Mouse (Mus musculus): ENCODE results near the gene Smap2. TPM values are rescaled to one million over a fixed set of nuclear protein-coding genes. Genes with fewer than 3 reads are reported as not detected.
A peak's percentile ranks its signal among the peaks of the same experiment; 100 is the strongest.
"Not testable (repeated sequence)": the region's sequence is repeated elsewhere in the genome, so short reads cannot be mapped to it uniquely, and the experiment has no call there.

Gene Smap2
- total RNA-seq (2021), result 100 to 1,000 TPM; 156 to 157 TPM

DNA sequence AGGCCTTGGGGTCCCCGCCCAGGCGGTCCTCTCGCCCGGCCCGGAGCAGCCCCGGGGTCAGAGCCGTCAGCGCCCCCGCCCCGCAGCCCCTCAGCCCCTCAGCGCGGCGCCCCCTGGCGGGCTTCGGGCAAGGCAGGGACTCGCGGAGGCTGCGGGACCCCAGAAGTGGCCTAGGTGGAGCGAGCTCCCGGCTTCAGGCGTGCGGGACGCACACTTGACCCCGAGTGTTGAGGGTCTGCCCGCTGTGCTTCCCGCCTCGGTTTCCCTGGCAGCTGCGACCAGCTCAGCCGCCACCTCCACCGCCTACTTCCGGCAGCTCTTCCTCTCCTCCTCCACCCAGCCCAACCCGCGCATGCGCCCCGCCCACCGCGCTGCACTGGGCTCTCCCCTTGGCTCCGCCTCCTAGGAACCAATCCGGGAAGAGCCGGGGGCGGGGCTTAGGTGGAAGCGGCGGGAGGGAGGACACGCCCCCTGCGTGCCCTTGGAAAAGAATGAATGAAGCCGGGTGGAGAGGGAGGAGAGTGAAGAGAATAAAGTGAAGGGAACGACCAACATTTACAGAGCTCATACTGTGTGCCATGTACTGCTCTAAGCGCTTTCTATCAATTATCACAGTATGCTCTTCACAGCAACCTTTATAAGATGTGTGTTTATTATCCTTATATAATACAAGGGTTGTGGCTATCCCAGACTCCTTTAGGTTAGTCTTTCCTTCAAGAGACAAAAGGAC lies at the start of gene Smap2:
Gene Smap2 (minus strand): TSS at position 320 of the 730 bp plus-strand sequence.
- DNase-seq (ENCODE audit: extremely low spot score in 1 of 2, low spot score in 1 of 2), result peak; percentile 97 to 98

DNA sequence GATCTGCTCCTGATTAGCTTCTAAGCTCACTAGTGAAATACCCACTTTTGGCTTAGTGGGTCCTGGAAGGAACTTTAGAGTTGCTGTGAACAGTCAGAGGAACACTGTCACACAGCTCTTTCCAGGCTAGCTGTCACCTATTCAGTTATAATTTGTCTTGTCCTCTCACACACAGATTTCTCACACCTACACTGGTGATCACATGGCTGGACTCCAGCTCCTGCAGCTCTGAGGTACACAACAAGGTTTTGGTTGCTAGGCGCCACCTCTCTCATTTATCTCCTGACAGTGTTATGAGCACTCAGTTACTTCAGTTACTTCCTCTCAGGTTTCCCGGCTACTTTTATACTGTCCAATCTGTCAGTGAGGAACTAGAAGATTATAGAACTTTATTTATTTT lies 48.3 kb upstream of the Smap2 start:
- DNase-seq (ENCODE audit: extremely low spot score in 1 of 2, low spot score in 1 of 2), result no peak

DNA sequence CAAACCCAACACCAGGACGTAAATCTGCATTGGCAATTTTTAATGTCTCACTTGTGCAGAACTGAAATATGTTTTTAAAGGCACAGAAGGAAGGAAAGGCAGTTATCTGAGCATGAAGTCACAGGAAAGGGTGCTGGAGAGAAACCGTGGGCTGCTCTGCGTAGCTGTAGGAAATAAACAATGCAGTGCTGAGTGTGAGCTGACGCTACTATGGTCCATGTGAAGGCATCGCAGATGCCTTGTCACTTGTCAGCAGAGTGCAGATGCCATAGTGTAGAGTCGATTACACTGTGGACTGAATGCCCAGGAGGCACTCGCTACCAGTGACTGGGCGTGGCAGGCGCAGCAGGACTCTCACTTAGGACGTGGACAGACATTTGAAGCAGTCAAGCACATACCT lies 42.2 kb upstream of the Smap2 start:
- DNase-seq (ENCODE audit: extremely low spot score in 1 of 2, low spot score in 1 of 2), result not testable (repeated sequence)

DNA sequence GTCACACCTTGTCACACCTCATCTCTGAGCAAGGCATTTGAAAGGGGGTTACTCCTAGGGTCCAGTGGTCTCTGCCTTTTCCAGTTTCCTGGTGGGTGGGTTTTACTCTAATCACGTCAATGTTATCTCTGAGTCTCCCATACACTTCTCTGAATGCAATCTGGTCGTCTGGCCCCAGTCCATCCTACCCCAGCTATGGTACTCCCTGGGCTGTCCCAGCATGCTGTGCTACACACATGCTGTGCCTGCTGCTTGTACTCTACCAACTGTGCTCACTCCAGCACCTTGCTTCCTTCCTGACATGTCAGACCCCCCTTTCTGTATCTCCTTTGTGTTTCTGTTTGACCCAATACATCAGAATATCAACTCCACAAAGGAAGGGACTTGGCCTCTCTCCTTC lies 40.0 kb upstream of the Smap2 start:
- DNase-seq (ENCODE audit: extremely low spot score in 1 of 2, low spot score in 1 of 2), result no peak

DNA sequence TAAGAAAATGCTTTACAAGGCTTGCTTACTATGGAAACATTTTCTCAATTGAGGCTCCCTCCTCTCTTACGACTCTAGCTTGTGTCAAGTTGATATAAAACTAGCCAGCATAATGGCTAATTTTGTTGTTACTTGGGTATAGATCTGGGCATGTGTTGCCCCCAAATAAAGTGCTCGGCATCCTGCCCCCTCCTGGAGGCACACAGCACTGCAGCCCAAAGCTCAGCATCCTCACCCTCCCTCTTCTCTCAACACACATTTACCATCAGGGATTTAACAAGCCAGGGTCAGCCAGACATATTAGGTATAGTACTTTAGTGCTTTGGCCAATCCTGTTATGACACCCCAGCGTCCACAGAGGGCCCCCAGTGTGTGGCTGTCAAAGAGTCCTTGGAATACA lies 39.3 kb upstream of the Smap2 start:
- peak in 1 of 2 experiments; percentile 46 for DNase-seq (ENCODE audit: extremely low spot score in 1 of 2, low spot score in 1 of 2)

DNA sequence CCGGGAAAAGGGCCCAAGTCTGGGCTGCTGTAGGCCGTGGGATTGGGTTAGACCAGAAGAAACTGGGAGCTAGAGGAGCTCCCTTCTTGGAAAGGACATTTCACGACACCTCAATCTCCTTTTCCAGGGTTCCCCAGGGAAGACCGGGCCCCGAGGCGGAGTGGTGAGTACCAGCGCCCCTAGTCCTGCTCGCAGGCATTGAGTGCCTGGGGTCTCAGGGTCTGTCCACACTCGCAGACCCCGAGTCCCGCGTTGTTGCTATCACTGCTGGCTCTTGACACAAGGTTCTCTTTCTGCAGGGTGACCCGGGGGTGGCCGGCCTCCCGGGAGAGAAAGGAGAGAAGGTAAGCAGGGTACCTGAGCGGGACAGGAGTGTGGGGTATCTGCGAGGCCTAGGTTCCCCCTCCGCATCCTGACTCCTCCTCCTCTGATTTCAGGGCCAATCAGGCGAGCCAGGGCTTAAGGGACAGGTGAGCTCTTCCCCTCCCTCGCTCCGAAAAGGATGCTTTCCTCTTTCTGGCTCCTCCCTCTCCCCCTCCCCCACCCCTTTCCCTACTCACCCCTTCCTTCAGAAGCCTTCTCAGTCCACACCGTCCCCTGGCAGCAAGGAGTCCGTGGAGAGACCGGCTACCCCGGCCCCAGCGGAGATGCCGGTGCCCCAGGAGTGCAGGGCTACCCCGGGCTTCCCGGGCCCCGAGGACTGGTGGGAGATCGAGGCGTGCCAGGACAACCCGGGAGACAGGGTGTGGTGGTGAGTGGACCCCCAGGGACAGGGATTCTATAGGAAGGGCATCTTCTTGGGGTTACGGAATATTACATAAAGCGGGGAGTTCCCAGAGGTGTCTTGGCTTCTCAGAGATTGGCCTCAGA lies 35.6 kb upstream of the Smap2 start:
- no peak for DNase-seq (ENCODE audit: extremely low spot score in 1 of 2, low spot score in 1 of 2)

DNA sequence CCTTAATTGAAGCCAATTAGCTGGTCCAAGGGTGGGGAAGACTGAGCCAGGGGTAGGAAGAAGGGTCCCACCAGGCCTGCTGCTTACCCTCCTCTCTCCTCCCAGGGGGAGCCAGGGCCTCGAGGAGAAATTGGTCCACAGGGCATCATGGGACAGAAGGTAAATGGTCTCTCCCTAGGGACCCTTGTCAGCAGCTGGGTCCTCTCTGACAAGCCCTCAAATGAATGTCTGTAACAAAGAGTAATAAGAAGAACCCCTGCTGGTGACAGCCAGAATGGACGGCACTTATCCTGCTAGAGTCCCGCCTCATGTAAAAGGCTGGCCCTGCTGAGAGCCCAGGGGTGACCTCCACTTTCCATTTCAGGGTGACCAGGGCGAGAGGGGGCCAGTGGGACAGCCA lies 34.8 kb upstream of the Smap2 start:
- no peak for DNase-seq (ENCODE audit: extremely low spot score in 1 of 2, low spot score in 1 of 2)

DNA sequence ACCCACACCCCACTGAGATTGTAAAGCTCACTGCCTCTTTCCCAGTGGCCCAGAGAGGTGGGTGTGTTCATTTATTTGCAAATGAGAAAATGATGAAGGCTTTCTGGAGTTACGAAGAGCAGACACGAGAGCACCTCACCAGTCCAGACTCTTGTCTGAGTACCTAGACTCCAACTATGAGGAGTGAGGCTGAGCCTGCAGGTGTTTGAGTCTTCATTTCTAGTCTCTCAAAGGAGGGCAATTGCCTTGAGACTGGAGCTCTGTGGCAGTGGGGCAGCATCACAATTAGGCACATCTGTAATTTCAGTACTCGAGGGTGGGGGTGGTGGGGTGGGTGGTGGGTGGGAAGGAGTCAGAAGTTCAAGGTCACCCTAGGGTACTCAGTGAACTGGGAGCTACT lies 25.9 kb upstream of the Smap2 start:
- DNase-seq (ENCODE audit: extremely low spot score in 1 of 2, low spot score in 1 of 2), result no peak

DNA sequence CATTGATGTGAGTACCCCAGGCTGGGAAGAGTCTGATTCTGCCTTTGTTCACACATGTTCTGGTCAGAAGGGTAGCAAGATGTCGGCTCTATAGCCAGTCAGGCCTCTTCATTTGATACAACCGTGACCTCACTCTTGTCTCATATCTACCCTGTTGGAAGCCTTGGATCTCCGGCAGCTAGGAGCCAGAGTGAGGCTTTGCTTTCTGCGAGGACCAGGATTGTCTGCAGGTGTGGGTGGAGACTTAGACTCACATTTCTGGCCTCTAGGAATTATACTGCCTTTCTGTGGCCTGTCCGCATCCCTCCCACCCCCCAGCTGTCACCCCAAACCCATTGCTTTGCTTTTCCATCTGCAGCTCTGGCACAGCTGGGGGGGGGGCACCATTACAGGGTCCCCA lies 25.4 kb upstream of the Smap2 start:
- no peak for DNase-seq (ENCODE audit: extremely low spot score in 1 of 2, low spot score in 1 of 2)

DNA sequence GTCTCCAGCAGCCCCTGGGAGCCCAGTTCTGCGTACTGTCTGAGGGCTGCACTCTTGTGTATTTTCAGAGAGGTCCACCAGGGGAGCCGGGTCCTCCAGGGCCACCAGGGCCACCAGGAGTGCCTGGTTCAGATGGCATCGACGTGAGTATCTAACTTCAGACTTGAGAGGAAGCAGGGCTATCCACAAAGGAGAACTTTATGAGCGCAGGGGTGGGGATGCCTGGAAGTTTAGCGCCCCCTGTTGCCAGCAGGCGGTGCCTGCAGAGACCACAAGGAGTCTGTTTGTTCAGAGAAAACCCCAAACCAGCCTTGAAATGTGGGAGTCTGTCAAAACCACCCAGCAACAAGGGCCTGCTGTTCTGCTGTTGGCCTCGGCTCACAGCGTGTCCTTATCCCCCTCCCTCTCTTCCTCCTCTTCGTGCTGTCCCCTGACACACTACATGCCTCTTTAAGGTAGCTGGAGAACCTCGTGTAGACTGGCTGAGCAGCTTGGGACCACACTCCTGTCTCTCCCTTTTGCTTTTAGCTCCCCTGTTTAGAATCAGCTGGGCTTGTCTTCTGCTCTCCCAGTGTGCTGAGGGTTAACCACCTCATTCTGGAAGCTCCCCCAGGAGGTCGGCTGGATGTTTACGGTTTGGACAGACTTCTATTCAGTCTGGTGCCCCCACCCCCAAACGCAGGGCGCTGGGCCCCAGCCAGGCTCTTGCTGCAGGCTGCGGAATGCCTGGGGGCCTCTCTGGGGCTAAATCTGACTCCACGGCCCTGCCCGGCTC lies 24.0 kb upstream of the Smap2 start:
- DNase-seq (ENCODE audit: extremely low spot score in 1 of 2, low spot score in 1 of 2), result peak; percentile 52 to 76

DNA sequence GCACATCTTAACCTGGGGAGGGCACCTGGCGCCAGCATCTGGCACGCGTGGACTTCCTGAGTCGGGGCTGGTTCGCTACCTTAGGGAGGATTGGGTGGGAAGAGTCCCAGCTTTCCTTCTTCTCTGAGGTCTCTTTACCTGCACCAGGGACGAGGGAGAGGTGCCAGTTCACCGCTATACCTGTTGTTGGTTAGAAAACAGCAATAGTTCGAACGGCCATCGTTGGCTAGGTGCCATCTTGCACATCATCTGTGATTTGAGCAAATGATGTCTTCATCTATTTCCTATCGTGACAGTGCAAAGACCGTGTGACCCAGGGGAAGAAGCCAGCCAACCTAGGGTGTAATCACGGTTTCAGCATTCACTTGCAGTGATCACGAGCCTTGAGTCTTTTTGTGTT lies 23.3 kb upstream of the Smap2 start:
- DNase-seq (ENCODE audit: extremely low spot score in 1 of 2, low spot score in 1 of 2), result no peak

DNA sequence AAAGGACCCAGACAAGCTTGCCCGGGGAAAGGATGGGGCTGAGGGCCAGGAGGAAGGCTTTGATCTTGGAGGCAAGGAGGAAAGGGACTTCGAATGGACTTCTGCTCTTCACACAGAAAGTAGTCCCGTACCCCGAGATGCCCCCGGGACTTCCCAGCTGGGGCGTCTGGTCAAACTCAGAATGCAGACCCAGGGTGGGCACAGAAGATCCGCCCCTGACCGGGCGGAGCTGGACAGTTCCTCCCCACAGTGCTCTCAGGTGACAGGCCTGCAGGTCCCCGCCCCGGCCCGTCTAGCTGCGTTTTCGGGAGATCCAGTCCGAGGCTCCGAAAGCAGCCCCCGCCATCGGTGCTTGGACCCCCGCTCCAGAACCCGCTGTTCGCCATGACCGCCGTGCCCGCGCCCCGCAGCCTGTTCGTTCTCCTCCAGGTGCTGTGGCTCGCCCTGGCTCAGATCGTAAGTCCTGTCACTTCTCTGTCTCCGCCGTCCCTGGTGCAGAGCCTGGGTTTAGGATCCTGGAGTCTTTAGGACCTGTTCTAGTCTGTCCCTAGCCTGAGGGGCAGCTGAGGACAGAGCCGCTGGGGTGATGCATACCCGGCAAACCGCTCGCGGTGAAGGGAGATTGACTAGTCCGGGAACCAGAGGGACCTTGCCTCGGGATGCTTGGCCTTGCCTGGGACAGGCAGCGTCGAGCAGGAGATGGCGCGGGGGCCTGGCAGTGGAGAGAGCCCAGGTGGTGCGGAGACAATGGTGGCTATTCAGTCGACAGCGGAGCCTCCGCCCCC lies 22.5 kb upstream of the Smap2 start, which contains the start of gene Col9a2:
Gene Col9a2 (plus strand): TSS at position 55 of the 785 bp plus-strand sequence.
- DNase-seq (ENCODE audit: extremely low spot score in 1 of 2, low spot score in 1 of 2), result no peak

DNA sequence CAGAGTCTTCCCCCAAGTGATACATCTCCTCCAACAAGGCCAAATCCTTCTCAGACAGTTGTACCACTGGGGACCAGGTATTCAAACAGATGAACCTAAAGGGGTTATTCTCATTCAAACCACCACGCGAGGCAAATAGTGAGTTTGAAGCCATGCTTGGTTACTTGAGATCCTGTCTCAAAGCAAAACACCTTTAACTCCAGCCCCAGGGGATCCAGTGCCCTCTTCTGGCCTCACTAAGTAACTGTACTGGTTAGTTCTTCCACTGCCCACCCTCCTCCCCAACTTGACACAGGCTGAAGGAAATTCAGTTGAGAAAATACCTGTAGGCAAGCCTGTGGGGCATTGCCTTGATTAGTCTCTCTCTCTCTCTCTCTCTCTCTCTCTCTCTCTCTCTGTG lies 16.0 kb upstream of the Smap2 start:
- no peak for DNase-seq (ENCODE audit: extremely low spot score in 1 of 2, low spot score in 1 of 2)

DNA sequence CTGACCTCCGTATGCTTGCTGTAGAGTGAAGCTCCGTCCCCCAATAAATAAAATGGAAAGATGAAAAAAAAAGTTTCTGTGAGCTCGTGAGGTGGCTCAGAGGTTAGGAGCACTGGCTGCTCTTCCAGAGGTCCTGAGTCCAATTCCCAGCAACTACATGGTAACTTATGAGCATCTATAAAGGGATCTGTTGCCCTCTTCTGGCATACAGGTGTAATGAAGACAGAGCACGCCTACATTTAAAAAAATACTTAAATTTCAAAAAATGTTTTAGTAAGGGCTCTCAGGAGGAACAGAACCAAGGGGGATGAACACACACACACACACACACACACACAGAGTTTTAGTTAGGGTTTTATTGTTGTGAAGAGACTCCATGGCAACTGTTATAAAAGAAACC lies 14.4 kb upstream of the Smap2 start:
- no peak for DNase-seq (ENCODE audit: extremely low spot score in 1 of 2, low spot score in 1 of 2)

DNA sequence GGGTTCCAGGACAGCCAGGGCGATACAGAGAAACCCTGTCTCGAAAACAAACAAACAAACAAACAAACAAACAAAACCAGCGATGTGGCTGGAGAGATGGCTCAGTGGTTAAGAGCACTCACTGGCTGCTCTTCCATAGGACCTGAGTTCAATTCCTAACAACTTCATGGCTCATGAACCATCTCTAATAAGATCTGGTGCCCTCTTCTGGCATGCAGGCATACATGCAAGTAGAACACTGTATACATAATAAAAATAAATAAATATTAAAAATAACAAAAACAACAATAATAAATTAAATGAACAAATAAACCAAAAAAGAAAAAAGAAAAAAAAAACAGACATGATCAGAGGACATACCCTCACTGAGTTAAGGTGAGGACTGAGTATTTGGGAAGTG lies 12.6 kb upstream of the Smap2 start:
- DNase-seq (ENCODE audit: extremely low spot score in 1 of 2, low spot score in 1 of 2), result no peak

DNA sequence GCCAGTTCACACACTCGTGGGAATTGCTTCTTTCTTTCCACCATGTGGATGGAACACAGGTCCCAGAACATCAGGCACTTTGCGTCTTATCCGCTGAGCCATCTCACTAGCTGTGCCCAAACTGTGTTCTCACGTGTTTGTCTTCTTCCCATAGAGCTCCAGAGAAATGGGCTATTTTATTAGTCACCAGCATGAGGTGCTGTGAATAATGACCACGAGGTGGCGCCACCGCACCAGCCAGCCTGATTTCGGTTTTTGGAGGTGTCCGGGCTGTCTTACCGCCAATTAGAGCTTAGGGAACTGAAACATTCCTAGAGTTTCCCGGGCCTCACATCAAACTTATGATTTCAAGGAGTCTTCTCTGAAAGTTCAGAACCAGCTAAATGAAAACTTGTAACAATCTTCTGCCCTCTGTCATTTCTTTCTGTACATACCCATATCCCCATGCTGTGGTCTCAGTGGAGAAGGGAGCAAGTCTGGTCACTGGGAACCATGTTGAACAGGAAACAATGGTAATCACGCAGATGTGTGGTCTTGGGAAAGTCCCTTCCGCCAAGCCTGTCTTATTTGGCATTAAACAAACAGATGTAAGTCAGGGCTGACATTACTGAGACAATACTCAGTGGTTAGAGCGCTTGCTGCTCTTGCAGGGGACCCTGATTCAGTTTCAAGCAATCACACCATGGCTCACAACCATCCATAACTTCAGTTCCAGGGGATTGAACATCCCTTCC lies 11.8 kb upstream of the Smap2 start:
- DNase-seq (ENCODE audit: extremely low spot score in 1 of 2, low spot score in 1 of 2), result peak in 1 of 2 experiments; percentile 74

DNA sequence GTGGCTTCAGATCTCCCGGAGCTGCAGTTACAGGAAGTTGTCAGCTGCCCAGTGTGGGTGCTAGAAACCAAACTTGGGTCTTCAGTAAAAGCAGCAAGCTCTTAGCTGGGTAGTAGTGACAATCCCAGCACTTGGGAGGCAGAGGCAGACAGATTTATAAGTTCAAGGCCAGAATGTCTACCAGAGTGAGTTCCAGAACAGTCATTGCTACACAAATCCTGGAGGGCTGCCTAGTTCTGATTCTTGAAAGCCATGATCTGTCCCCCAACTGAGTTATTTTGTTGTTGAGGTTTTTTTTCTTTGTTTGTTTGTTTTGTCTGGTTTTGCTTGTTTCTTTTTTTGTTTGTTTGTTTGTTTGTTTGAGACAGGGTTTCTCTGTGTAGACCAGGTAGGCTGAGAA lies 11.1 kb upstream of the Smap2 start:
- DNase-seq (ENCODE audit: extremely low spot score in 1 of 2, low spot score in 1 of 2), result no peak

DNA sequence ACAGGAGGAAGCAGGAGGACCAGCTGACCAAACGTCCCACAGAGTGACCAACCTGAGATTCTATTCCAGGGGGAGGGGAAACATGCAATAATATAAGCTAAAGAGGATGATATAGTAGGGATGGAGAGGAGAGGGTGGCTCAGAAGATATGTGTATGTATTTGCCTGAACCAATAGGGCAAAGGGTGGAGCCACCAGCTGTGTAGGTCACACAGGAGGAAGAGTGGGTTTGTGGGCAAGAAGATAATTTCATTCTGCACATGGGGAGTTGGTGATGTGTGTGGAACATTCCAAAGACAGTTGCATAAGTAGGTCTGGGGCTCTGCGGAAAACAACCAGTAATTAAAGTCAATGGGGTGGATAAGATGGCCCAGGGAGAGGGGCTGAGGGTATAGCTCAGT lies 8.6 kb upstream of the Smap2 start:
- no peak for DNase-seq (ENCODE audit: extremely low spot score in 1 of 2, low spot score in 1 of 2)

DNA sequence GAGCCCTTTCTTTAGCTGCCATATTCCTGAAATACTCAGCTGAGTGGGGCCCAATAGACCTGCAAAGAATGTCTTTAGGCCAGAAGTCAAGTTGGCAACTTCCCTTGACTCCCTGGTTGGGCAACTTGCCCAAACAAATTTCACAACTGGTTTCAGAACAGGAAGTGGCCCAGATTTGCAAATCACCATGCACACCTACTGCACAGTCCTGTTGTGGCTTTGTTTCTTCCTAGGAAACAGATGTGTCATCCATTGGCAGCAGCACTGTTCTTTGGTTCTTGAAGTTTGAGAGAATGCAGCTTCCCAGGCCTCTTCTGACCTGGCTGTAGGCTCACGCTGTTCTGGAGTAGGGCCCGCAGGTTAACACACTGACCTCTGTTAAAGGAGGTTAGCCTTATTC lies 6.9 kb upstream of the Smap2 start:
- DNase-seq (ENCODE audit: extremely low spot score in 1 of 2, low spot score in 1 of 2), result no peak

DNA sequence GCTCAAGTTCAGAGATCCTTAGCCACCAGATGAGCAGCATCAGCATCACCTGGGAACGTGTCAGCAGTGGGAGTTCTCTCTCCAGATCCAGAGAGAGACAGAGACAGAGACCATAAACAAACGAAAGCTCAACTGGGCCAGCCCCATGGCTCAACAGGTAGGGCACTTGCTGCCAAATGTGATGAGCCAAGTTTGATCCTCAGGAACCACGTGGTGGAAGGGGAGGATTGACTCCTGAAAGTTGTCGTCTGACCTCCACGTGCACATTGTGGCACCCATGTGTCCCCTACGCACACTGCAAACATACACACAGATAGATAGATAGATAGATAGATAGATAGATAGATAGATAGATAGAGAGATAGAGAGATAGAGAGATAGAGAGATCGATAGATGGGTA lies 6.4 kb upstream of the Smap2 start:
- no peak for DNase-seq (ENCODE audit: extremely low spot score in 1 of 2, low spot score in 1 of 2)
